Mouse (Mus musculus) gastrocnemius, adult 2 months (tissue): ENCODE data around the gene Irak3. TPM values are rescaled to one million over a fixed set of nuclear protein-coding genes. Genes with fewer than 3 reads are reported as not detected.

Experiments
- DNase-seq: peaks from one replicate; pipeline ENCODE4 v3.0.0; 2022
- H3K27ac ChIP-seq: fragments of 200-600 bp; 2 replicates; pipeline ENCODE4 v1.8.1; 2022; ENCODE audit warnings: mild to moderate bottlenecking
- H3K4me3 ChIP-seq: fragments of 200-600 bp; 2 replicates; pipeline ENCODE4 v1.8.1; 2022; ENCODE audit warnings: mild to moderate bottlenecking, moderate library complexity
- CTCF ChIP-seq: fragments of 200-600 bp; IDR thresholded peaks from 2 replicates; pipeline ENCODE4 v1.8.1; 2022; ENCODE audit warnings: antibody characterized with exemption, mild to moderate bottlenecking, moderate library complexity
- intact Hi-C: fragments of 180-260 bp; cut with DNase I; formaldehyde crosslinking; loops from one replicate; pipeline ENCODE4 v1.15.1; 2025
- total RNA-seq, 2 experiments: library from RNA; stranded (reverse); gene quantifications; 2 replicates each; pipeline ENCODE4 v1.2.3; 2021

Gene Irak3
- total RNA-seq, 2 experiments from 2014 or later = 2.6 to 2.7 TPM

DNA sequence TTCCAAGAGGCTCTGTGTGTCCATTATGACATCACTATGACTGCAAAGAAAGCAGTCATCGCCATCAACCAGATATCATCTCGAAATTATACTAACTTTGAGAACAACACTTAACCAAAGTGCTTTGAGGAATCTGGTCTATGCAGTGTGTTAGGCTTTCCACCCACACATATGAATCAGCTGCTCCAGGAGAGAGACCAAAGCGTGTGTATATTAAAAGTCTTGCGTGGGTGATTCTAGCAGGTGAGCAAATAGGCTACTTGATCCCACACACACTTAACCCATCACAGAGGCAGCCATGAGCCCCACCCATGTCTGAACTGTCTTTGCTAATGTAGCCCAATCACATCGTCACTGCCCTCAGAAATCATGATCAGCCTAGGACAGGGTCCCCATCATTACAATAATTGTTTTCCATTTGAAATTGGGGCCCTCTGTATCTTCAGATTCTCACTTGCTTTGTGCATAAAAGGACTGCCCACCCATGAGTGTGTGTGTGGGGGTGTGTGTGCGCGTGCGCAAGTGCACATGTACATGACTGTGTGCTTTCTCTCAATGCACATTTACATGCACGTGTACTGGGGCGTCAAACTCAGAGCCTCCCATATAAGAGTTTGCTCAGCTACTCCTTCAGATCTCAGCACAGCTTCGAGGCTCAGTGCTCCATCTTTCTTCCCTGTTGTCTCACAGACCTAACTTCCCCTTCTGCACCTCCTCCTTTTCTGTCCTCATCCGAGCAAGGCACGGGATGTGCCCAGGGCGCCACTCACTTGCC lies 4.7 kb downstream of the Irak3 start:
- Histone ChIP-seq H3K27ac (no peak overlapping the region), H3K4me3 (no peak overlapping the region)
- no peak for DNase-seq
- no peak for TF ChIP-seq CTCF
- intact Hi-C loops = no loop called here

DNA sequence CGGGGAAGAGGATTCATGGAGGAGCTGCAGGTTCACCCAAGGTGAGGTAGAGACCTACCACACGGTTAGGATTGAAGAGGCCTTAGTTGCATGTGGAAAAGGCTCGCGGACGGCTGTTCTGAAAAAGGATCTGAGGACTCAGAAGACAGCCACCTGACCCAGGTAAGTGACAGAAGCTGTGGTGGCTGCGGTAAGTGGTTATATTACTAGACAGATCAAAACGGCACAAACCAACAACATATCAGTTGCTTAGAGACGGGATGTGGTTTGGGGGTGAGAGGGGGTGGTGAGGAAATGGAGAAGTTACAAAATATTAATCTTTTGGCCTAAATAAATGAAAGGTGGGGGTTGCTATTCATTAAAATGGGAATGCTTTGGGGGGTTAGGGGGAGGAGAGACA lies 8.7 kb downstream of the Irak3 start:
- Histone ChIP-seq H3K27ac (no peak overlapping the region), H3K4me3 (no peak overlapping the region)
- intact Hi-C loops = no loop called here
- TF ChIP-seq CTCF = no peak
- no peak for DNase-seq

DNA sequence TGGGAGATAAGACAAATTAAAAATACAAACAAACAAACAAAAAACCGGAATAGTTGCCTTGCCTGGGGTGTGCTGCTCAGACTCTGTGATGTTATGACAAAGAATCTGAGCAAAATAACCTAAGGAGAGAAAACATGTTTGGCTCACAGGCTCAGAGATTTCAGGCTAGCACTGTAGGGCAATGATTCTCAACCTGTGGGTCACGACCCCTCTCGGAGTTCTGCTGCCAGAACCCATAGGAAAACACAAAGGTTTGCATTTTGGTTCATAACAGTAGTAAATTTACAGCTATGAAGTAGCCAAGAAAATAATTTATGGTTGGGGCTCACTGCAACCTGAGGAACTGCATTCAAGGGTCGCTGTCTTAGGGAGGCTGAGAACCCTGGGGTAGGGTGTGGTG lies 9.7 kb downstream of the Irak3 start:
- no peak for DNase-seq
- H3K4me3 ChIP-seq = no peak overlapping the region
- intact Hi-C loops = no loop called here
- no peak overlapping the region for H3K27ac ChIP-seq
- TF ChIP-seq CTCF = no peak

DNA sequence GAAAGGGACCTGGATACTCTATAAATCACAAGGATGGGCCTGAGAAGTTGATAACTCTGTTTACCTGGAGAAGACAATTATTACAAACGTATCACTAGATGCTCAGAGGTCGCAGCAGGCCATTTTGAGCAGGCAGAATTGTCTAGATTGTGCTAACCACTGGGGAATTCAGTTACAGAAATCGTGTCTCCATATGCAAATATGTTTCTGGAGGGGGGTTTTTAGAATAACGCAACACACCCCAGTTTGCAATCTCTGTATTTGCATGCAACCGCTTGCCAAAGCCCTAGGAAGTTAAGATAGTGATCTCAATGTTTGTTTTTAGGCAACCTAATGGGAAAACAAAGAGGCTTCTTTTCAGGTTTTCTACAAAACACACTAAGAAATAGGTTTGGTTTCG lies 10.8 kb downstream of the Irak3 start:
- DNase-seq = no peak
- intact Hi-C loops = no loop called here
- no peak for TF ChIP-seq CTCF
- Histone ChIP-seq H3K4me3 (no peak overlapping the region), H3K27ac (no peak overlapping the region)

DNA sequence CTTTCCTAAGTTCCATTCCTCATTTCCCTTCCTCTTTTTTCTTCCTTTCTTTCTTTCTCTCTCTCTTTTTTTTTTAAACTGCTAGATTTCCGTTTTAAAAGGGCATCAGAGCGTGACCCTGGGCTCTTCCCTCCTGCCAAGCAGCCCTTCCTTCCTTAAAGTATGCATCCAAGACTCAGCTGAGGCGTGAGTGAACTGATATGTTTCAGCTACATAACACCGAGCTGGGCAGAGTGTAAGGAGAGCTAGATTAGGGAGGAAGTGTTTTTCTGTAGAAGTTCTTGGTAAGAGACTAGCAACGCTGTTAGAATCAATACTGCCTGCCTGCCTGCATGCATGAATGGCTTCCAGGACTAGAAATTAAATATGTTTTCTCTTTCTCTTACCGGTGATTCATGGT lies 12.1 kb downstream of the Irak3 start:
- intact Hi-C loops = no loop called here
- TF ChIP-seq CTCF = no peak
- Histone ChIP-seq H3K4me3 (no peak overlapping the region), H3K27ac (no peak overlapping the region)
- DNase-seq = no peak

DNA sequence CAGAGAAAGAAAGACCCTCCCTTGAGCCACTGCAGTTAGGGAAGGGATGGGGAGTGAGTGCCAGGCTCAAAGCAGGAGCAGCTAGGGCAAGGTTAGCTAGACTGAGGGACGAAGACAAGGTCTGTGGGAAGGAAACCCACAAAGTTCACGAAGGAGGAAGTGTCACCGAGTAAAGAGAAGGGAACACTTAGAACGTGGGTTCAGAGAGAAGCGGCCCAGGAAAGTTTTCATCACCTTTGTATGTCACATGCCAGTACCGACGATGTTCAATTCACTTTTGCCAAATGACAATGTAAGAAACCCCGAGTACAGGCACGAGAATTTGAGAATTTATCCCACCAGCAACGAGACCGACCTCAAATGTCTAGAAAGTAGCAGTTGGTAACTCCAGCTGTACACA lies 12.7 kb downstream of the Irak3 start:
- no peak overlapping the region for H3K4me3 ChIP-seq
- H3K27ac ChIP-seq = no peak overlapping the region; the same call in 1 of the 2 replicates
- no peak for DNase-seq
- intact Hi-C loops = no loop called here
- no peak for TF ChIP-seq CTCF

DNA sequence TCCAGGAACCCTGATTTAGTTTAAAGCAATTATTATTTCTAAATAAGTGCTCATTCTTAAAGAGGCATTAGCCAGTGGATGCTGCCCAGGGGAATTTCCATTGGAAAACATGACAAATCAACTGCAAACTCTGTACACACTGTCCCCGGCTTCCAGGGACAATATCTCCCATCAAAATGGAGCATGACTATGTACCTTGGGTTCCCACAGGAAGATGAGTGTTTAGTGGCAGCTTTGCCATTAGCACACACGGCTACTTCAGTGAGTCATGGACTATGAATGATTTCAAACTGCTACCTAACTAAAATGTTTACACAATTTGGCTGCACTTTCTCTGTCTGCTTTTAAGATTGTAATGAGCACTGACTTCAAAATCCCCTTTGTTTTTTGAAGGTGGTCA lies 13.4 kb downstream of the Irak3 start:
- Histone ChIP-seq H3K27ac (peak overlapping the region; percentile 4; the same call in 1 of the 2 replicates), H3K4me3 (no peak overlapping the region)
- TF ChIP-seq CTCF = no peak
- intact Hi-C loops = no loop called here
- no peak for DNase-seq

DNA sequence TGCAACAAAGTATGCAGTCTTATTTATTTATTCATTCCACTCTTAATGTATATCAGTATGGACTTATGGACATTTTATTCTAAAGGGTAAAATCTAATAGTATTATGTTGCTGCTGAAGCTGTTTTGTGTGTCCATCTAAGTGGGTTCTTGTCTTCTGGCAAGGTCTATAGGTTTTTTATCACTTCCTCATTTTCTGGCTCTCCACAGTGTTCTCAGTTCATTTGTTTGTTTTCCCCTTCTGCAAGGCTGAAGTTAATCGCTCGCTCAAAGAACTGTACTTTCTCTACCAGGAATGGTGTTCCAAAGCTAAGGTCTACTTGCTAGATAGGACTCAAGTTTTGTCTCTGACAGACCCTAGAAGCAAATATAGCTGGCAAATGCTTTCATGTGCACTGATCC lies 18.6 kb downstream of the Irak3 start:
- no peak overlapping the region for H3K27ac ChIP-seq
- DNase-seq = no peak
- no peak for TF ChIP-seq CTCF
- H3K4me3 ChIP-seq = no peak overlapping the region
- intact Hi-C loops = loop anchor here (2.0 kb wide), 1 partner anchor 19 kb away; the partner anchor contains the start of gene Irak3

DNA sequence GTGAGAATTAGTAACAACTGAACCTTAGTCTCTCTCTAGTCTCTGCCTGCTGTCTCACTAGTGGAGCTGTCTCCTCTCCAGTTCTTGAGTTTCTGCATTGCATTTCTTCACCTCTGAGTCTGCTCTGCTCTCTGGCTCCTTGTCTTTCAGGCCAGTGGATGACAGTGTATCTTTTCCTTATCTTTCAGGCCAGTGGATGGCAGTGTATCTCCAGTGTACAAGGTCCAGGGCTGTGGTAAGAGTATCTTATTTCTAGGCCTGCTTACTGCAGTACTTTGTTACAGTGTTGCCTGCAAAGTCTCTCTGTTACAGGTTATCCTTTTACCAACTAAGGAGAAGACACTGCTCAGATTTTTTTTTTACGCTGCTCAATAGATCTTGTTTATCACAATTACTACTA lies 19.0 kb downstream of the Irak3 start:
- TF ChIP-seq CTCF = peak; percentile 52
- H3K27ac ChIP-seq = no peak overlapping the region
- no peak for DNase-seq
- no peak overlapping the region for H3K4me3 ChIP-seq
- intact Hi-C loops = loop anchor here (2.0 kb wide), 1 partner anchor 20 kb away; the partner anchor contains the start of gene Irak3

DNA sequence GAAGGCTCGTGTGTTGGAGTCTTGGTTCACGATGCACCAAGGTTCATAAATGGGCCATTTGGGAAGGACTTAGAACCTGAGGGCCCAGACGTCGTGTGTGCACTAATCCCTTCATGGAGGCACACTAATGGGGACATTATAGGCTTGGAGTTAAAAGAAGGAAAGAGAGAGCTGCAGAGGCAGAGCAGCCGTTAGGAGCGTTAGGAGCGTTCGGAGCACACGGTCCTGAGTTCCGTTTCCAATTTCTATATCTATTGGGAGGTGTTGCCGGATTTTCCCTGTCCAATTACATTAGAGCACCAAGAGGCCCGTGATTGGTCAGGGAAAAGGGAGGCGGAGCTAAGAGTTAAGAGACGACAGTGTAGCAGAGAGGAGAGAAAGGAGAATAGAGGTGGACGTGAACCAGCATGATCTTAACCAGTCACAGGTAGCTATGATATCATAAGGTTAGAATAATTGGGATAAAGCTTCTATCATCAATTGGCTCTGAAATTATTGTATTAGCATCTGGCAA lies 27.7 kb downstream of the Irak3 start:
- H3K27ac ChIP-seq = no peak overlapping the region
- no peak for TF ChIP-seq CTCF
- no peak overlapping the region for H3K4me3 ChIP-seq
- no peak for DNase-seq
- intact Hi-C loops = no loop called here

DNA sequence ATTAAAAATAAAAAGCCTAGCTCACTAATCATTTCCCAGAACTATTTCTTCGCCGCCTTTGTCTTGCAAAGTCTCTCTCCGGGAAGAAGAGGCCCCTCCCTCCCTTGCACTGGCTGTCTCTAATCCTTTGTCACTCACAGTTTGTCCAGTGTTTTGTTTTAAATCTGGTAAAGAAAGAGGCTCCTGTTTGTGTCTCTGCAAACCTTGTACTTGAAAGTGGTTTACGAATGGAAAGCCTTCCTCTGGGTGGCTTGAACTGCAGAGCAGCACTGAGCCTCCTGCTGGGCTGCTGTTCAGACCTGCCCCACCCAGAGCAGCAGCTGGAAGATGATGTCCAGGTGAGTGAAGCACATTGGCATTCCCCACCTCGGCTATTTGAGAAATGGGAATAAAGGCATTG lies 30.6 kb downstream of the Irak3 start:
- Histone ChIP-seq H3K27ac (no peak overlapping the region), H3K4me3 (no peak overlapping the region)
- TF ChIP-seq CTCF = no peak
- intact Hi-C loops = no loop called here
- DNase-seq = no peak

DNA sequence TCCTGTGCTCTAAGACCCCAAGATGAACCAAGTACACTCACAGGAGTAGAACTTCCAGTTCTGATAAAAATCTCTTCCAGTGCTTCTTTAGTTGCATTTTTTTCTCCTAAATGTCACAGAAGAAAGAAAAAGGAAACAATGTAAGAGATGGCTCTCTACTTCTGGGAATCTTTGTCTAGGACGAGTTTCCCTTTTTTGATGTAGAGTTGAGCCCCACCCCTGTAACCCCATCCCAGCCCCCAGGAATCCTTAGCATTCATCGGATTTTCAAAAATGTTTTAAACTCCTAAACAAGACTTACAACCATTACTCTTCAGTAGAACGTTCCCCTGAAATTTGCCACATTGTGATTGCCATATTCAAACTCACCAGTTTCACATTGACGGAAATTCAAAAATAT lies 31.7 kb downstream of the Irak3 start:
- no peak for TF ChIP-seq CTCF
- H3K27ac ChIP-seq = no peak overlapping the region

DNA sequence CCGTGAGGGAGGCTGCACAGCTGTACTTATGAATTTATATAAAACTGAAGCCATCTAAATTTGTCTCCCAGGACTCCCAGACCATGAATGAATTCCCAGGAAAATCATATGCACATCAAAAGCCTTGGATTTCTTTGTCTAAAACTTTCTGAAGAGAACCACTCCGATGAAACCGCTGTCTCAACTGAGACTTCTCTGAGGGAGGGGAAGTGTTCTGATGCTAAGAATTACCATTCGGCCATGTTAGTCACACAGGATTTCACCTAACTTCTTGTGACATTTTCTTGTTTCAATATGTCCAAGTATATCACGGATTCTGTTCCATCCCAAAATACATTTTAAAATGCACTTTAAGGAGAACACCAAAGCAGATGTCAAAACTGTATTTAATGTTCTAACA lies 32.1 kb downstream of the Irak3 start:
- no peak overlapping the region for H3K27ac ChIP-seq
- H3K4me3 ChIP-seq = no peak overlapping the region
- intact Hi-C loops = no loop called here
- DNase-seq = no peak
- TF ChIP-seq CTCF = no peak

More for the DNA sequence above, 31.7 kb downstream of the Irak3 start:
- DNase-seq = no peak
- no peak overlapping the region for H3K4me3 ChIP-seq
- intact Hi-C loops = no loop called here

DNA sequence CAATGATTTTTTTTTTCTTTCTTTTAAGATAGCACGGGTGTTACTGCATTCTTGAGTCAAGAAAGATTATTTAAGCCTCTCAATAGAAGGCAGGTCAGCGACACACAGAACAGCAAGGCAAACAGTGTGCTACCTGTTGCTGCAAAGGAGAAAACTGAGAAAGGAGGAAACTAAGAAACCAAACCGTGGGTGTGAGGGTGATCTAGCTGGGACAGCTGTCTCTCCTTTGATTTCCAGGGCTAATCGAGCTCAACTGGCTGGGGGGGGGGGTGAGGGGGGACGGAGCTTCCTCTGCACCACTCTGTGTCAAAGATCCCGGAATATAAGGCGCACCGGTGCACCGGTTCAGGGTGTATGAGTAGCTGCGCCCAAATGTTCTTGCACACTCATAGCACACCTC lies 32.9 kb downstream of the Irak3 start:
- no peak for DNase-seq
- intact Hi-C loops = no loop called here
- no peak for TF ChIP-seq CTCF
- Histone ChIP-seq H3K4me3 (no peak overlapping the region), H3K27ac (no peak overlapping the region)
